Mouse (Mus musculus) cortical plate, adult 2 months (tissue): Measurements from ENCODE around the gene Grap.

Source experiments
- CTCF ChIP-seq: fragments of 200-500 bp; IDR thresholded peaks from 2 replicates; pipeline ENCODE4 v1.5.1; 2011; ENCODE audit warnings: mild to moderate bottlenecking, control low read depth, low read length; ENCODE audit not compliant: insufficient read depth; ENCODE audit errors: extremely low read depth
- POLR2A ChIP-seq: fragments of 200-500 bp; IDR thresholded peaks from 2 replicates; pipeline ENCODE4 v1.6.1; 2011; ENCODE audit warnings: mild to moderate bottlenecking, low read length, control low read depth; ENCODE audit not compliant: insufficient read depth; ENCODE audit errors: extremely low read depth

DNA sequence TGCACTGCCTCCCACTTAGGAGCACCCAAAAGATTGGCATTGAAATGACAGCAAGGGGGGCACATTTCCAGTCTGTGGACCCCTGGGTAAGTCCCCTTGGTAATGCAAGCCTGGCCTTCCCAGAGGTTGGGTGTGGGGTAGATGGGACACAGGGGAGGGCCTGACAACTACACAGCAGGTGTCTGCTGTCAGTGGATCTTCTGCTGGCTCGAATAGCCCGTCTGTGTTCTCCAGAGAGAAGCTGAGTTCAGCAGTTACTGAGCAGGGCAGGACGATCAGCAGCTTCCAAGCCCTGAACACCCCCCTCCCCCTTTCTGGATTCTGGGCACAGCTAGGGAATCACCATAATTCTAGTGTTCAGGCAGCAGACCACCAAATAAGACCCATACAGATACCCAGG is 66.3 kb downstream of the Grap start:
- TF ChIP-seq CTCF (no peak), POLR2A (no peak)
